Mouse (Mus musculus): ENCODE data around the gene Adrm1. TPM values are rescaled to one million over a fixed set of nuclear protein-coding genes. Genes with fewer than 3 reads are reported as not detected.

Gene Adrm1
- polyA plus RNA-seq, 1 experiment from 2014 or later, result 207 TPM

GRCm38 (mm10) chr2:180205083-180205955 lies 34.0 kb downstream of the Adrm1 start:
- ATAC-seq (replicated peaks; ENCODE audit: low FRiP score), result no peak
- 87% methylated on average over 12 of the region's 12 CpGs for WGBS
- no peaks in the 10 kb centered on the region for H3K9me3 ChIP-seq (ENCODE audit: control insufficient read depth, low read length)

GRCm38 (mm10) chr2:180205956-180206280 lies 34.6 kb downstream of the Adrm1 start:
- no peaks in the 10 kb centered on the region; the same call in 1 of the 2 replicates for H3K4me1 ChIP-seq (replicated peaks; ENCODE audit: control insufficient read depth, insufficient read depth, low read length)
- ATAC-seq (replicated peaks; ENCODE audit: low FRiP score), result no peak

More at GRCm38 (mm10) chr2:180205083-180205955, 34.0 kb downstream of the Adrm1 start:
- H3K4me2 ChIP-seq (ENCODE audit: low read depth, low read length, severe bottlenecking), result no peak overlapping the region
- H3K27me3 ChIP-seq (ENCODE audit: control insufficient read depth, insufficient read depth, low read length), result no peaks in the 10 kb centered on the region
- no peaks in the 10 kb centered on the region; the same call in 1 of the 2 replicates for H3K4me1 ChIP-seq (replicated peaks; ENCODE audit: control insufficient read depth, insufficient read depth, low read length)
- DNase-seq (ENCODE audit: low spot score), result no peak
- no peak overlapping the region for H3K4me3 ChIP-seq (ENCODE audit: low read depth, low read length)
- no peak overlapping the region for H3K27ac ChIP-seq (ENCODE audit: low read depth, low read length)
- no peak overlapping the region for H3K9ac ChIP-seq (ENCODE audit: low read length)
- H3K36me3 ChIP-seq (ENCODE audit: control insufficient read depth, insufficient read depth, low read length), result no peaks in the 10 kb centered on the region

DNA sequence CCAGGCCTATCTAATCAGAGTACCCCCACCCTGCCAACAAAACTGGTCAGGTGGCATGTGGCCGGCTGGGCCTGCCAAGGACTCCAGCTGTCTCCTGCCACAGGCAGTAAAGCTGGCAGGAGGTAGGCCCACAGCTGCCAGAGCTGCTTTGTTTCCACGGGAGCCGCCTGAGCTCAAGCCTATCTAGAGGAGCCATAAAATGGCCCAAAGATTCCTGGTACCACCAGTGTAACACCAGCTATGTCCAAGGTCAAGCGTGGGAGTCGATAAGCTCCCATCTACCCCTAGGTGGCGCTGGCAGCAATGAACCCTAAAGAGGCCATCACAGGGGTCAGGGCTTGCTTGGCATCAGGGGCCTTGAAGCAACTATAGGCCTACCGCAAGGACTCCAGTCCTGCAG lies 36.6 kb downstream of the Adrm1 start:
- no peaks in the 10 kb centered on the region for H3K4me1 ChIP-seq (replicated peaks; ENCODE audit: control insufficient read depth, insufficient read depth, low read length)
- H3K4me2 ChIP-seq (ENCODE audit: low read depth, low read length, severe bottlenecking), result no peak overlapping the region
- DNase-seq (ENCODE audit: low spot score), result peak; percentile 62
- no peak for ATAC-seq (replicated peaks; ENCODE audit: low FRiP score)
- H3K4me3 ChIP-seq (ENCODE audit: low read depth, low read length), result no peak overlapping the region
- 74% methylated on average over 7 of the region's 7 CpGs for WGBS
- no peaks in the 10 kb centered on the region for H3K27me3 ChIP-seq (ENCODE audit: control insufficient read depth, insufficient read depth, low read length)
- H3K36me3 ChIP-seq (ENCODE audit: control insufficient read depth, insufficient read depth, low read length), result no peaks in the 10 kb centered on the region
- H3K27ac ChIP-seq (ENCODE audit: low read depth, low read length), result no peak overlapping the region
- no peak overlapping the region for H3K9ac ChIP-seq (ENCODE audit: low read length)
- H3K9me3 ChIP-seq (ENCODE audit: control insufficient read depth, low read length), result no peaks in the 10 kb centered on the region

More at GRCm38 (mm10) chr2:180205956-180206280, 34.6 kb downstream of the Adrm1 start:
- Histone ChIP-seq H3K36me3 (ENCODE audit: control insufficient read depth, insufficient read depth, low read length) (no peaks in the 10 kb centered on the region), H3K4me2 (ENCODE audit: low read depth, low read length, severe bottlenecking) (no peak overlapping the region), H3K27me3 (ENCODE audit: control insufficient read depth, insufficient read depth, low read length) (no peaks in the 10 kb centered on the region), H3K4me3 (ENCODE audit: low read depth, low read length) (no peak overlapping the region), H3K9ac (ENCODE audit: low read length) (no peak overlapping the region), H3K9me3 (ENCODE audit: control insufficient read depth, low read length) (no peaks in the 10 kb centered on the region), H3K27ac (ENCODE audit: low read depth, low read length) (no peak overlapping the region)
- DNase-seq (ENCODE audit: low spot score), result no peak
- 91% methylated on average over 2 of the region's 2 CpGs for WGBS

DNA sequence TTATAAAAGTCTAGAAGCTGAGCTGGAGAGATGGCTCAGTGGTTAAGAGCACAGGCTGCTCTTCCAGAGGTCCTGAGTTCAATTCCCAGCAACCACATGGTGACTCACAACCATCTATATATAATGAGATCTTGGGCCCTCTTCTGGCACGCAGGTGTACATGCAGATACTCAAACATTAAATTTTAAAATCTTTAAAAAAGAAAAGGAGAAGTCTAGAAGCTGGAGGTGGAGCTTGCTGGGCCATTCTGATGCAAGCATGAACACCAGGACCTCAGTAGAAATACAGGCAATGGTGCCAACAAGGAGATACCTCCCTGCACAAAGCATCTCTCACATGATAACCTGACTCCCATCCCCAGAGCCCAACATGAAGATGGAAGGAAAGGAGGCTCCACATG lies 37.7 kb downstream of the Adrm1 start:
- WGBS, result 89% methylated on average over 1 of the region's 1 CpGs
- no peaks in the 10 kb centered on the region for H3K27me3 ChIP-seq (ENCODE audit: control insufficient read depth, insufficient read depth, low read length)
- no peak for ATAC-seq (replicated peaks; ENCODE audit: low FRiP score)
- no peaks in the 10 kb centered on the region for H3K4me1 ChIP-seq (replicated peaks; ENCODE audit: control insufficient read depth, insufficient read depth, low read length)
- DNase-seq (ENCODE audit: low spot score), result no peak
- H3K36me3 ChIP-seq (ENCODE audit: control insufficient read depth, insufficient read depth, low read length), result no peaks in the 10 kb centered on the region
- H3K9ac ChIP-seq (ENCODE audit: low read length), result no peak overlapping the region
- no peak overlapping the region for H3K4me2 ChIP-seq (ENCODE audit: low read depth, low read length, severe bottlenecking)
- H3K4me3 ChIP-seq (ENCODE audit: low read depth, low read length), result no peak overlapping the region
- H3K27ac ChIP-seq (ENCODE audit: low read depth, low read length), result no peak overlapping the region
- no peaks in the 10 kb centered on the region for H3K9me3 ChIP-seq (ENCODE audit: control insufficient read depth, low read length)

- Histone ChIP-seq H3K4me1 (replicated peaks; ENCODE audit: control insufficient read depth, insufficient read depth, low read length) (0 out of 2 replicates have a peak, but pooled peaks cover 4% of the 10 kb centered on the region), H3K9me3 (ENCODE audit: control insufficient read depth, low read length) (no peaks in the 10 kb centered on the region), H3K4me3 (ENCODE audit: low read depth, low read length) (no peak overlapping the region), H3K4me2 (ENCODE audit: low read depth, low read length, severe bottlenecking) (no peak overlapping the region), H3K27ac (ENCODE audit: low read depth, low read length) (no peak overlapping the region), H3K9ac (ENCODE audit: low read length) (no peak overlapping the region), H3K36me3 (ENCODE audit: control insufficient read depth, insufficient read depth, low read length) (no peaks in the 10 kb centered on the region), H3K27me3 (ENCODE audit: control insufficient read depth, insufficient read depth, low read length) (no peaks in the 10 kb centered on the region)
- DNase-seq (ENCODE audit: low spot score), result no peak
- no peak for ATAC-seq (replicated peaks; ENCODE audit: low FRiP score)
- 93% methylated on average over 3 of the region's 3 CpGs for WGBS
Observed at GRCm38 (mm10) chr2:180212255-180212654, 41.0 kb downstream of the Adrm1 start.

DNA sequence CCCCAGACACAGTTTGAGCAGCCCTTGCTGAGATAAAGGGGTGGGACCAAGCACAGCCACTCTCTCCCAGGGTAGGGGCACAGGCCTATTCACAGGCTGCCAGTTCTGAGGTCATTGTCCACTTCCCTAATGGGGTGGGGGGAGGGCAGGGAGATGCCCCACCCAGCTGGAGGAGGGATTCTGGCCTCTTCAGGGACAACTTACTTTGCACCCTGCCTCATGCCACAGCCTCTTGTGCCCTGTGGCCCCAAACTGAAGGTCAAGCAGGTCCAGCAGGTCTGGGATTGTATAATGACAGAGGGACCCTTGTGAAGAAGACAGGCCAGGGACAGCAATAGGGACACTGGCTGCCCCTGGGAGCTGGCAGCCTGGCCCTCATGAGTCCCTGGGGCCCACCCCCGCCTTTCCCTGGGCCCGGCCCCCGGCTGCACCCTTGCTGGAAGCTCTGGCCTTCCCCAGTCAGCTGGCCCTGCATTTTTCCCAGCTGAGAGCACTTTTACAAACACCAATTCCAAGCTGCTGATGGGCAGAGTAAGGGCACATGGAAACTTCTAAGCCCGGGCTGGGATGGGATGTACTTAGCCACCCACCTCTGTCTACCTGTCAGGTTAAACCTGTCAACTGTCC lies 43.2 kb downstream of the Adrm1 start:
- DNase-seq (ENCODE audit: low spot score) (no peak), ATAC-seq (replicated peaks; ENCODE audit: low FRiP score) (no peak)
- Histone ChIP-seq H3K4me1 (replicated peaks; ENCODE audit: control insufficient read depth, insufficient read depth, low read length) (peaks cover 5% of the 10 kb centered on the region; the same call in 1 of the 2 replicates), H3K9ac (ENCODE audit: low read length) (no peak overlapping the region; the same call in 1 of the 2 replicates), H3K27me3 (ENCODE audit: control insufficient read depth, insufficient read depth, low read length) (no peaks in the 10 kb centered on the region), H3K27ac (ENCODE audit: low read depth, low read length) (no peak overlapping the region), H3K36me3 (ENCODE audit: control insufficient read depth, insufficient read depth, low read length) (no peaks in the 10 kb centered on the region), H3K4me3 (ENCODE audit: low read depth, low read length) (no peak overlapping the region), H3K9me3 (ENCODE audit: control insufficient read depth, low read length) (no peaks in the 10 kb centered on the region), H3K4me2 (ENCODE audit: low read depth, low read length, severe bottlenecking) (no peak overlapping the region)
- 90% methylated on average over 4 of the region's 4 CpGs for WGBS

- no peak overlapping the region for H3K27ac ChIP-seq (ENCODE audit: low read depth, low read length)
- H3K36me3 ChIP-seq (ENCODE audit: control insufficient read depth, insufficient read depth, low read length), result no peaks in the 10 kb centered on the region
- no peaks in the 10 kb centered on the region for H3K27me3 ChIP-seq (ENCODE audit: control insufficient read depth, insufficient read depth, low read length)
- DNase-seq (ENCODE audit: low spot score), result no peak
- no peak overlapping the region for H3K4me3 ChIP-seq (ENCODE audit: low read depth, low read length)
- no peaks in the 10 kb centered on the region for H3K9me3 ChIP-seq (ENCODE audit: control insufficient read depth, low read length)
- H3K9ac ChIP-seq (ENCODE audit: low read length), result no peak overlapping the region
- H3K4me2 ChIP-seq (ENCODE audit: low read depth, low read length, severe bottlenecking), result no peak overlapping the region
- H3K4me1 ChIP-seq (replicated peaks; ENCODE audit: control insufficient read depth, insufficient read depth, low read length), result peaks cover 5% of the 10 kb centered on the region; the same call in 1 of the 2 replicates
- WGBS, result 75% methylated on average over 8 of the region's 8 CpGs
- no peak for ATAC-seq (replicated peaks; ENCODE audit: low FRiP score)
Observed at GRCm38 (mm10) chr2:180215011-180215461, 43.8 kb downstream of the Adrm1 start.

- Histone ChIP-seq H3K36me3 (ENCODE audit: control insufficient read depth, insufficient read depth, low read length) (no peaks in the 10 kb centered on the region), H3K27ac (ENCODE audit: low read depth, low read length) (no peak overlapping the region), H3K9ac (ENCODE audit: low read length) (no peak overlapping the region), H3K9me3 (ENCODE audit: control insufficient read depth, low read length) (no peaks in the 10 kb centered on the region), H3K4me2 (ENCODE audit: low read depth, low read length, severe bottlenecking) (no peak overlapping the region), H3K4me3 (ENCODE audit: low read depth, low read length) (no peak overlapping the region), H3K4me1 (replicated peaks; ENCODE audit: control insufficient read depth, insufficient read depth, low read length) (peaks cover 5% of the 10 kb centered on the region; the same call in 1 of the 2 replicates), H3K27me3 (ENCODE audit: control insufficient read depth, insufficient read depth, low read length) (no peaks in the 10 kb centered on the region)
- ATAC-seq (replicated peaks; ENCODE audit: low FRiP score) (no peak), DNase-seq (ENCODE audit: low spot score) (no peak)
- 85% methylated on average over 6 of the region's 6 CpGs for WGBS
Observed at GRCm38 (mm10) chr2:180215951-180216350, 44.7 kb downstream of the Adrm1 start.
